Mouse (Mus musculus): ENCODE measurements around the gene Btg4. TPM values are rescaled to one million over a fixed set of nuclear protein-coding genes. Genes with fewer than 3 reads are reported as not detected.
"Not testable (repeated sequence)": the region's sequence is repeated elsewhere in the genome, so short reads cannot be mapped to it uniquely, and the experiment has no call there.

Btg4 gene
- total and polyA plus RNA-seq, 3 experiments: not detected

- H3K27me3 ChIP-seq (ENCODE audit: control insufficient read depth in 1 of 2, insufficient read depth in 2 of 2, low read length in 2 of 2); H3K9ac ChIP-seq (ENCODE audit: control insufficient read depth, low read depth, low read length, poor library complexity, severe bottlenecking); H3K79me2 ChIP-seq (ENCODE audit: control insufficient read depth, insufficient read depth, low read length, poor library complexity); H3K9me3 ChIP-seq (replicated peaks; ENCODE audit: insufficient read depth, low read length); H3K4me3 ChIP-seq (ENCODE audit: control insufficient read depth in 1 of 2, insufficient read depth in 1 of 2, low read depth in 2 of 2, low read length in 2 of 2): not testable (repeated sequence)
- DNase-seq (ENCODE audit: low read depth, low spot score): peak; percentile 48
- peaks cover 14 to 32% of the 10 kb centered on the region in 2 experiments for H3K4me1 ChIP-seq (ENCODE audit: control insufficient read depth in 1 of 2, insufficient read depth in 2 of 2, low read length in 2 of 2)
- peaks cover 0 to 26% of the 10 kb centered on the region in 2 experiments; a peak in 2 of 4 replicates for H3K36me3 ChIP-seq (ENCODE audit: control insufficient read depth in 1 of 2, insufficient read depth in 2 of 2, low read length in 2 of 2)
- 0 out of 2 replicates have a peak, but pooled peaks have one; percentile 42 for TF ChIP-seq GABPA (IDR thresholded peaks at IDR 0.05; ENCODE audit: low read depth, low read length)
- H3K27ac ChIP-seq (ENCODE audit: control insufficient read depth, low read depth, low read length): peak overlapping the region; percentile 76; the same call in 1 of the 2 replicates
These were observed 78.7 kb downstream of the Btg4 start for GRCm38 (mm10) chr9:51139401-51139800.

- no peak overlapping the region for H3K4me3 ChIP-seq (ENCODE audit: control insufficient read depth in 1 of 2, insufficient read depth in 1 of 2, low read depth in 2 of 2, low read length in 2 of 2)
- TF ChIP-seq ZNF384 (IDR thresholded peaks at IDR 0.05; ENCODE audit: low read depth, low read length) (no peak), ZMIZ1 (IDR thresholded peaks at IDR 0.05; ENCODE audit: low read depth, low read length) (no peak), RAD21 (IDR thresholded peaks at IDR 0.05; ENCODE audit: low read depth, low read length) (no peak), MEF2A (IDR thresholded peaks at IDR 0.05; ENCODE audit: extremely low read depth, insufficient replicate concordance, low read depth, low read length, poor library complexity, severe bottlenecking) (no peak), BHLHE40 (IDR thresholded peaks at IDR 0.05; ENCODE audit: borderline replicate concordance, low read depth, low read length) (no peak), POLR2A (IDR thresholded peaks at IDR 0.05; ENCODE audit: control insufficient read depth in 1 of 2, insufficient read depth in 1 of 2, low read depth in 1 of 2, low read length in 2 of 2, poor library complexity in 1 of 2) (no peak), SMC3 (IDR thresholded peaks at IDR 0.05; ENCODE audit: low read depth, low read length) (no peak), MAZ (IDR thresholded peaks at IDR 0.05; ENCODE audit: low read depth, low read length) (no peak), TAL1 (IDR thresholded peaks at IDR 0.05; ENCODE audit: low read length) (no peak), ZC3H11A (IDR thresholded peaks at IDR 0.05; ENCODE audit: low read depth, low read length) (no peak)
- H3K27ac ChIP-seq (ENCODE audit: control insufficient read depth, low read depth, low read length): no peak overlapping the region
- H3K4me1 ChIP-seq (ENCODE audit: control insufficient read depth in 1 of 2, insufficient read depth in 2 of 2, low read length in 2 of 2): peaks cover 14 to 32% of the 10 kb centered on the region in 2 experiments
- no peaks in the 10 kb centered on the region for H3K79me2 ChIP-seq (ENCODE audit: control insufficient read depth, insufficient read depth, low read length, poor library complexity)
- H3K36me3 ChIP-seq (ENCODE audit: control insufficient read depth in 1 of 2, insufficient read depth in 2 of 2, low read length in 2 of 2): peaks cover 0 to 26% of the 10 kb centered on the region in 2 experiments; a peak in 2 of 4 replicates
- H3K27me3 ChIP-seq (ENCODE audit: control insufficient read depth in 1 of 2, insufficient read depth in 2 of 2, low read length in 2 of 2): no peaks in the 10 kb centered on the region
- H3K9ac ChIP-seq (ENCODE audit: control insufficient read depth, low read depth, low read length, poor library complexity, severe bottlenecking): no peak overlapping the region
- no peak for DNase-seq (ENCODE audit: low read depth, low spot score)
- no peaks in the 10 kb centered on the region for H3K9me3 ChIP-seq (replicated peaks; ENCODE audit: insufficient read depth, low read length)
These were observed 80.0 kb downstream of the Btg4 start for GRCm38 (mm10) chr9:51140711-51141110.

DNA sequence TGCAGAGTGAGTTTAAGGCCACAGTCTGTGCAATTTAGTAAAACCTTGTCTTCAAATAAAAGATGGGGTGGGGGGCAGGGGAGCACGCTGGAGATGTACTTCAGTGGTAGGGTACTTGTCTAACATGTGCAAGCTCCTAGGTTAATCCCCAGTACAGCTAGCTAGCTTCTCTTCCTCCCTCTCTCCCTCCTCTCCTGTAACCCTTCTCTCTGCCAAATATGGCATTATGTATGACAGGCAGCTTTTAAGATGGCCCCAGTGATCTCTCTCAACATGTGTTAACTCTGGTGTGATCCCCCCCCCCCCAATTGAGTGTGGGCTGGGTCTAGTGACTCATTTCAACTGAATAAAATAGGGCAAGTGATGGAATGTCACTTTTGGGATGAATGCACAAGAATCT is 82.7 kb downstream of the Btg4 start:
- Histone ChIP-seq H3K4me3 (ENCODE audit: control insufficient read depth in 1 of 2, insufficient read depth in 1 of 2, low read depth in 2 of 2, low read length in 2 of 2) (no peak overlapping the region), H3K27ac (ENCODE audit: control insufficient read depth, low read depth, low read length) (no peak overlapping the region), H3K27me3 (ENCODE audit: control insufficient read depth in 1 of 2, insufficient read depth in 2 of 2, low read length in 2 of 2) (no peaks in the 10 kb centered on the region), H3K4me1 (ENCODE audit: control insufficient read depth in 1 of 2, insufficient read depth in 2 of 2, low read length in 2 of 2) (peaks cover 12 to 19% of the 10 kb centered on the region in 2 experiments), H3K9me3 (replicated peaks; ENCODE audit: insufficient read depth, low read length) (no peaks in the 10 kb centered on the region), H3K9ac (ENCODE audit: control insufficient read depth, low read depth, low read length, poor library complexity, severe bottlenecking) (no peak overlapping the region), H3K36me3 (ENCODE audit: control insufficient read depth in 1 of 2, insufficient read depth in 2 of 2, low read length in 2 of 2) (peaks cover 0 to 18% of the 10 kb centered on the region in 2 experiments; a peak in 2 of 4 replicates), H3K79me2 (ENCODE audit: control insufficient read depth, insufficient read depth, low read length, poor library complexity) (no peaks in the 10 kb centered on the region)
- DNase-seq (ENCODE audit: low read depth, low spot score): no peak
- TF ChIP-seq SMC3 (IDR thresholded peaks at IDR 0.05; ENCODE audit: low read depth, low read length): no peak
- TF ChIP-seq MYC (IDR thresholded peaks at IDR 0.05; ENCODE audit: low read depth, low read length): no peak
- TF ChIP-seq CHD1 (IDR thresholded peaks at IDR 0.05; ENCODE audit: low read depth, low read length): no peak
- no peak for TF ChIP-seq JUND (IDR thresholded peaks at IDR 0.05; ENCODE audit: low read depth, low read length)
- no peak for TF ChIP-seq MXI1 (IDR thresholded peaks at IDR 0.05; ENCODE audit: low read depth, low read length)
- no peak for TF ChIP-seq GATA1 (IDR thresholded peaks at IDR 0.05; ENCODE audit: low read depth, low read length)
- TF ChIP-seq ZMIZ1 (IDR thresholded peaks at IDR 0.05; ENCODE audit: low read depth, low read length): no peak
- TF ChIP-seq MAX (IDR thresholded peaks at IDR 0.05; ENCODE audit: low read length): no peak
- TF ChIP-seq USF2 (IDR thresholded peaks at IDR 0.05; ENCODE audit: borderline replicate concordance in 1 of 2, insufficient read depth in 1 of 2, low read depth in 1 of 2, low read length in 2 of 2): no peak
- TF ChIP-seq MYB (IDR thresholded peaks at IDR 0.05; ENCODE audit: low read depth, low read length): no peak
- no peak for TF ChIP-seq MEF2A (IDR thresholded peaks at IDR 0.05; ENCODE audit: extremely low read depth, insufficient replicate concordance, low read depth, low read length, poor library complexity, severe bottlenecking)
- TF ChIP-seq CHD2 (IDR thresholded peaks at IDR 0.05; ENCODE audit: low read length): no peak
- TF ChIP-seq UBTF (IDR thresholded peaks at IDR 0.05; ENCODE audit: borderline replicate concordance, insufficient read depth, low read depth, low read length): no peak
- TF ChIP-seq HCFC1 (IDR thresholded peaks at IDR 0.05; ENCODE audit: low read depth, low read length): no peak
- TF ChIP-seq NRF1 (IDR thresholded peaks at IDR 0.05; ENCODE audit: insufficient read depth, low read depth, low read length, poor library complexity, severe bottlenecking): no peak
- no peak for TF ChIP-seq TAL1 (IDR thresholded peaks at IDR 0.05; ENCODE audit: low read length)
- no peak for TF ChIP-seq ZC3H11A (IDR thresholded peaks at IDR 0.05; ENCODE audit: low read depth, low read length)
- no peak for TF ChIP-seq MAFK (IDR thresholded peaks at IDR 0.05; ENCODE audit: borderline replicate concordance, low read depth, low read length)

Data from MEL (cell line).